Mouse (Mus musculus) lung, postnatal 10 days (tissue): ENCODE measurements at regions not wholly inside any gene's neighbourhood (a gene's known extent, or its start where the extent isn't known, plus 50 kb on each side); places are given as distances from the start of the nearest gene placed in this dataset.
A peak's percentile ranks its signal among the peaks of the same experiment; 100 is the strongest.
"Not testable (repeated sequence)": the region's sequence is repeated elsewhere in the genome, so short reads cannot be mapped to it uniquely, and the experiment has no call there.

Experiments
- DNase-seq: peaks from one replicate; pipeline ENCODE4 v3.0.0; 2021

- DNase-seq, result not testable (repeated sequence)
Measured at GRCm38 (mm10) chr9:3116311-3116710, 79.6 kb downstream of the Gm10715 start.

GRCm38 (mm10) chr9:3161181-3161580 lies 124.5 kb downstream of the Gm10715 start:
- no peak for DNase-seq

DNA sequence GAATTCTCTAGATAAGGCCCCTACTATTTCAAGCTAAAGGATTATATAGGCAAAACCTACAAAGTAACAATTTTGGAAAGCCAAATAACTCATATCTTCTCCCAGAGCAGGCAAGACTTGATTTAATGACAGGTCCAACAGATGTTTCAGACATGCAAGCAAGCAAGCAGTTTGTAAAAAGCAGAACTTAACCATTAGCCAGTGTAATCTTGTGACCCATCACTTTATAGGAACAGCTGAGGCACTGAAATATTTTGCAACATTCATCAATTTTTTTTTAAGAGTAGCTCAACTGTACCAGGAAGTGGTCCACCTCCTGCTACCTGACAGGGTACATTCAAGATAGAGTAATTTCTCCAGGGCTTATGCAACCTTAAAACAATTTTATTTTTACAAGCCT lies 147.7 kb downstream of the Gm10715 start:
- no peak for DNase-seq

DNA sequence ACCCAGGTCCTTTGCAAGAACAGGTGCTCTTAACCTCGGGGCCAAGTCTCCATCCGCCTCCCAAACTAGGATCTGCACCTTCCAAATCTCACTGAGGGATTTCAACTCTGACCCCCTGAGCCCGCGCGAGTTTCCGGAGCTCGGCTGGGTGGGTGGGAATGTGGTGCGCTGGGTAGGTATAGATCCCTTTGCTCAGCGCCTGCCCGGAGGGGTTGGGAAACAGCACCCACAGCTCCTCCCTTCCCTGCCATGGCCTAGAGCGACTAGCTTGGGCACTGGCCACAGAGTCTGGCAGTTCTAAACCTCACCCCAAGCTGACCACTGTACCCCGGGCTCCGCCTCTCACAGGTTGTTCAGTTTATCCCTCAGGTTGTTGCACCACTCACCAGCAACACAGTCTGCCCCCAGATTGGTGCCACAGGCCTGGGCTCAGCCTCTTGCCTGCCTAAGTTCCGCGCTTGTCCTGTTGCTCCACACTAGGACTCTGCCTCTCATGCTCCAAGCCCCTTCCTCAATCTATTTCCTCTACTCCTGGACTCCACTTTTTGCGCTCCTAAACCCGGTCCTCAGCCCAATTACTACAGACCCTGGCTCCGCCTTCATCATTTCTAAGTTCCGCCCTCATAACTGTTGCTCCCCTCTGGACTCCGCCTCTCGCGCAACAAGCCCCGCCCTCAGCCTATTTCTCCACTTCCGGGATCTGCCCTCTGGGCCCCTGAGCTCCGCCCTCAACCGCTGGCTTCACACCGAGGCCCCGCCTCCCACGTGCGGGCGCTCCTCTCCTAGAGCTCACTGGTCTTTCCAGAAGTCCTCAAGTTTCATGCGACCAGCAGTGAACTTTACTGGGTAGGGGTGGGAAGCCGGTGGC lies 135.6 kb upstream of the Alkbh8 start:
- DNase-seq, result peak; percentile 31

DNA sequence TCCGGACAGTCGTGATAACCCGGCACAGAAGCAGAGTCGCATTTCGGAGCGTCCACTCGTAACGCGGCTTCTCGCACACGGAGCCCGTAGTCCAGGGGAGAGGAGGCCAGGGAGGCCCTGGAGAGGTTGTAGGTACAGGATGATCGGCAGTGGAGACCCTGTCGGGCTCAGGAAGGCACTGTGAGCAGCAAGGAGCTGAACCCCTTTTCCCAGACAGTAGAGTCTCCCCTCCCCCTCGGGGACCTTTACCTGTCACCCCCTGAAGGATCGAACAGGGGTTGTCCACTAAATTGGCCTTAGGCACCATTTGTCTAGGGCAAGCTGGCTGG lies 135.0 kb upstream of the Alkbh8 start:
- DNase-seq, result not testable (repeated sequence)

DNA sequence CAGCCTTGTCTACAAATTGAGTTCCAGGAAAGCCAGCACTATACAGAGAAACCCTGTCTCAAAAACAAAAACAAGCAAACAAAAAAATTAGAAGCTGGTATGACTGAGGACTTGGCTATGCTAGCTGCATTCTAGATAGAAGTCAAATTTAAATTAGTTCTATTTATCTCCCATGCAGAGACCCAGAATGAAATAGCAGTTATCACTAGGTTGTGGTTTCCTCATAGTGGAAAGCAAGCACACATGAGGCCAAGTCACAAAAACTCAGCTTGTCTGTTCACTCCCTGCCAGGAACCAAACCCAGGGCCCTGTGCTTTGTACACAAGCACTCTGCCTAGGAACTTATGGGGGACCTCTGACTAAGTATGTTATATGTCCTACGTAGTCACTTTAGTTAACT lies 126.8 kb upstream of the Alkbh8 start:
- DNase-seq, result not testable (repeated sequence)

- DNase-seq, result peak; percentile 56
Measured at GRCm38 (mm10) chr9:3258396-3259300, 76.3 kb upstream of the Alkbh8 start.

- DNase-seq, result no peak
Measured at GRCm38 (mm10) chr9:3260181-3260580, 74.8 kb upstream of the Alkbh8 start.

DNA sequence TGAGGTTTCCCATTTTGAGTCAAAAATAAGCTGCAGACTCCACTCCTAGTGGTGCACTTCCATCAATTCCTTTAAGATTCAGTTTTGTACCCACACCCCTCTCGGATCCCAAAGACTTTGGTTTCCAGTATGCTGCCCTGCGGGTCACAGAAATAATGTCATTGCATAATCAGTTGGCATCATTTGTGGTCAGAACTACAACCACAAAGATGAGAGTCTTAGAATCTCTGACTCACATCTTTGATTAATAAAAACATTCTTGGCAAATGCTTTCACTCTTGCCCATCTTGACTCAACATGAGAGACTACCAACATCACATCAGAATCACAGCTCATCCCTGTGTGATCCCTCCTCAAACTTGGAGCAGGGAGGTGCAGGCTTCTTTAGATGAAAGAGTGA lies 74.1 kb upstream of the Alkbh8 start:
- DNase-seq, result no peak

- no peak for DNase-seq
Measured at GRCm38 (mm10) chr9:3264467-3264866, 70.5 kb upstream of the Alkbh8 start.

DNA sequence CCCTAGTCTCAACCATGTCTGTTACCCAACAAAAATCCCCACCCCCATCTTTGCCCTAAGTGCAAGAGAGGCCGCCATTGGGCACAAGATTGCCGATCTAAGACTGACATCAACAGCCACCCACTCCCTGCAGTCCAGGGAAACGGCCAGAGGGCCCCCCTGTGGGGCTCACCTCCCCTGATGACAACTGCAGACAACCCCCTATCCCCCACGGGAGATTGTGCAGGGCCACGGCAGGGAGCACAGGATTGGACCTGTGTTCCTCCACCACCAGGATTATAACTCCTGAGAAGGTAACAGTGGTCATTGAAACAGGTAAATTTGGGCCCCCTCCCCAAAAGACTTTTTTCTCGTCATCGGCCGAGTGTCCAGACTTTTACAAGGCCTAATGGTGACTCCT lies 54.4 kb upstream of the Alkbh8 start:
- not testable (repeated sequence) for DNase-seq

- not testable (repeated sequence) for DNase-seq
Measured at GRCm38 (mm10) chr9:3281906-3282305, 53.0 kb upstream of the Alkbh8 start.

- not testable (repeated sequence) for DNase-seq
Measured at GRCm38 (mm10) chr9:3283381-3283780, 51.6 kb upstream of the Alkbh8 start.
